Mouse (Mus musculus) urinary bladder, postnatal 14 days (tissue): ENCODE data around the gene Optn.

ENCODE experiments used
- DNase-seq: peaks from one replicate; pipeline ENCODE4 v3.0.0; 2021; ENCODE audit warnings: low spot score

Optn gene

DNA sequence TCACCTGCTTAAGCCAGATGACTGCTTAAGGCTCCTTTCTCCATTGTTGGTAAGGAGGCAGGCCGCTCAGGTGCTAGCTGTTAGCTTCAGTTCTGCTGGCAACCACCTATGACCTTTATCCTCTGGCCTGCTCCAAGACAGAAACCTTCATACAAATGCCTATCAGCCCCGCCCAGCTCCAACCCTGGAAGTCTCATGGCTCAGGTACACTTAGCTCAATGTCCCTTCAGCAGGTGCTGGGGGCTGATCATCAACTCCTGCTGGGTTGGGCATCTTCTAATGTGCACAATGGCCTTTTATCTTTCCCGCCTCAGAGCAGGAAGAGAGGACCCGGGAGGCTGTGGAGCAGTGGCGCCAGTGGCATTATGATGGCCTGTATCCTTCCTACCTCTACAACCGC lies 78.9 kb downstream of the Optn start:
- no peak for DNase-seq

DNA sequence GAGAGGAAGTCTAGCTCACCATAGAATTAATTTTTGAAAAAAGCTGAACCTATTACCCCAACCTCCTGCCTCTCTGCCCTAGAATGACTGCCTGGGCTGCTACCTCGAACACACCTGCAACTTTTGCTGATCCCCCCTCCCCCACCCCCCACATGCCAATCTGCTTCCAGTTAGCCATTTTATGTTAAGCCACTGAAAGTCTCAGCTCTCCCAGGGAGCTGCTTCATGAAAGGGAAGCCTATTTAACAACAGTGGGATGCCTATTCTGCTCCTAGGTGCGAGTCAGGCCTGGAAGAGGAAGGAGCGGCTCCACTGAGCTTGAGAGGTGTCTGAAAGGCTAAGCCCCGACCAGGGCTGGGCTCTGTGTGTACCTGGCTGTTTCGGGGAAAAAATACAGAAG lies 79.9 kb downstream of the Optn start:
- DNase-seq, result no peak

DNA sequence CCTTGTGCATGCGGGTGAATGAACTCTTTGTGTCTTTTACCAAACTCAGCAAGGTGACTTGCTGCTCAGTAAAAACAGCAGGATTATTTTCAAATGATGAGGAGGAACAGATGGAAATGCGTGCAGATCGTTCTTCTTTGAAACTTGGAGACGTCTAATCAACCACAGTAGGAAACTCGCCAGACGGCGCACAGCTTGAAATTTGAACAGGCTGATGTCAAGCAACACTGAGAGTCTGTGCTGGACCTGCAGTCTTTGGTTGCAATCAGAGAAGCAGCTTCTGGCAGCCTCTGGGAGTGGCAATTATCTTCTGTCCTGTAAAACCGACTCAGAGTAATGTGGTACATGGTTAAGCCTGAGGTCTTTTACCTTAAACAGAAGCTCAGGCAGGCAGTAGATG lies 85.8 kb downstream of the Optn start:
- DNase-seq, result no peak

DNA sequence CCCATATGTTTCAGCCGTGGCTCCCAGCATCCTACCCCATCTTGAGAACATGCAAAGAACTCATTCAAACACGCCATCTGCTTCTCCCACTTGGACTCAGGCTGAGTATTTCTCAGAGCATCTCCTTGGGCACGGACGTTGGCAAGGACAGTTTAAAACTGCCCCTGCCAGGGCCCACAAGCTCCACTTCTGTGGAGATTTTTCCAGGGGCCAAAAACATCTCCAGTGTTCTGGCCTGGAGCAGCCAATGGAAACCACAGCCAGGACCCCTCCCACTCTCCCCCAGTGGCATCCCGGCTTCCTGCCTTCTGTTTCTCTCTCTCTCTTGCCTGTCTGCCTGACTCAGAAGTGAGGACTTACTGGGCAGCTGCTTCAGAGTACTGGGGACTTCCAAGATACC lies 88.0 kb downstream of the Optn start, which contains the start of gene Ucma:
Ucma (plus strand) TSS at position 316 of the 400 bp plus-strand sequence.
- DNase-seq, result no peak
